Mouse (Mus musculus) midbrain, embryonic 15.5 days (tissue): Measurements from ENCODE around the gene Lrrc58. TPM values are rescaled to one million over a fixed set of nuclear protein-coding genes. Genes with fewer than 3 reads are reported as not detected.

Experiments used
- ATAC-seq: fragments of 200-750 bp; cut with Nextera tagmentation; replicated peaks from 2 replicates; pipeline ENCODE4 v1.8.0; 2017; ENCODE audit warnings: moderate TSS enrichment
- H3K27ac ChIP-seq: fragments of 300-500 bp; sonication (generic); 2 replicates; pipeline ENCODE4 v1.5.1; 2015; ENCODE audit warnings: mild to moderate bottlenecking, inconsistent platforms
- H3K27me3 ChIP-seq: fragments of 300-500 bp; sonication (generic); replicated peaks from 2 replicates; pipeline ENCODE4 v1.6.1; 2015; ENCODE audit warnings: inconsistent platforms
- H3K36me3 ChIP-seq: fragments of 300-500 bp; sonication (generic); replicated peaks from 2 replicates; pipeline ENCODE4 v1.6.1; 2015; ENCODE audit warnings: inconsistent platforms
- H3K4me1 ChIP-seq: fragments of 300-500 bp; sonication (generic); 2 replicates; pipeline ENCODE4 v1.6.1; 2015; ENCODE audit warnings: inconsistent platforms
- H3K4me2 ChIP-seq: fragments of 300-500 bp; sonication (generic); 2 replicates; pipeline ENCODE4 v1.6.1; 2015; ENCODE audit warnings: inconsistent platforms, mild to moderate bottlenecking, moderate library complexity
- H3K4me3 ChIP-seq: fragments of 300-500 bp; sonication (generic); 2 replicates; pipeline ENCODE4 v1.5.1; 2015; ENCODE audit warnings: mild to moderate bottlenecking, inconsistent platforms
- H3K9ac ChIP-seq: fragments of 300-500 bp; sonication (generic); 2 replicates; pipeline ENCODE4 v1.6.1; 2015; ENCODE audit warnings: mild to moderate bottlenecking, inconsistent platforms
- H3K9me3 ChIP-seq: fragments of 300-500 bp; sonication (generic); 2 replicates; pipeline ENCODE4 v1.6.1; 2016; ENCODE audit warnings: inconsistent platforms
- WGBS: fragments of 180-500 bp; shearing (Covaris S2); methylation state at CpG from one replicate; pipeline ENCODE4 v1.1.7; 2015; ENCODE audit warnings: mixed read lengths; 5-methylcytosine and 5-hydroxymethylcytosine counted together
- polyA plus RNA-seq: library from polyadenylated mRNA; unstranded; fragments of >200 nt; fragmentation: Nextera tagmentation; extraction: Ambion mirVana; gene quantifications from 2 replicates; pipeline ENCODE4 v1.2.1, GENCODE M21; 2015

Lrrc58 gene
- 41.6 and 41.9 TPM in 2 replicates for polyA plus RNA-seq

DNA sequence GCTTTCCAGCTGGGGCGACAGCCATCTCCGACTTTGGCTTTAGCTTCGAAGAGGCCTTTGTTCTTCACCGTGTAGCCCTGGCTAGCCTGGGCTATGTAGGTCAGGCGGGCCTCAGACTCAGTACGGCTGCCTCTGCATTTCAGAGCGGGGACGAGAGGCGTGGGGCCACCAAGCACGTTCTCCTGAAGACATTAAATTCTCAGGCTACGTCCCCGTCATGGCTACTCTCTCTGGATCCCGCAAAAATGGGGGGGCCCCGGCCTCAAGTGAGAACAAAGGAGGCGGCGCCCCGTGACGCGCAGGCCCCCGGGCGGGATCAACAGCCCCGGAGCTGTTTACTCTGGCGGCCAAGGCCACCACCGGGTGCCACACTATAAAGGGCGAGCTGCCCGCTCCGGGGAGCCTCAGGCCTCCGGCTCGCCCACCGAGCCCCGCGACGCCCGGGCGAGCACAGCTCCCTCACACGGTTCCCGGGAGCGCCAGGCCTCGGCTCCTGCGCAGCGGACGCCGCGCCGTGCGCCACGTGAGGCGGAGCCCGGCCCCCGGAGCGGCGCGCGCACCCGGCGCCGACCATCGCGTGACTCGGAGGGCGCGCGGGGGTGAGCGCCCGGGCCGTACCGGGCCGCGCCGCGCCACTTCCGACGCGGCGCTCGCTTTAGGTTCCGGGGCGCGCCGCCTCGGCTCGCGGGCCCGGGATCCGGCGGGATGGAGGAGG is at the start of gene Lrrc58:
TSS of gene Lrrc58 (plus strand) at position 599 of the 715 bp plus-strand sequence.
- H3K9ac ChIP-seq: peak within 1 kb of the TSS; percentile 97
- no peaks in the 10 kb centered on the region for H3K36me3 ChIP-seq
- H3K9me3 ChIP-seq: no peaks in the 10 kb centered on the region
- peak within 1 kb of the TSS; percentile 96 for H3K4me3 ChIP-seq
- ATAC-seq: peak; percentile 95
- H3K27ac ChIP-seq: peak within 1 kb of the TSS; percentile 100
- under 1% methylated on average over 85 of the region's 86 CpGs for whole genome bisulfite sequencing
- no peaks in the 10 kb centered on the region for H3K27me3 ChIP-seq
- H3K4me2 ChIP-seq: peak within 1 kb of the TSS; percentile 74
- H3K4me1 ChIP-seq: peaks cover 26% of the 10 kb centered on the region

DNA sequence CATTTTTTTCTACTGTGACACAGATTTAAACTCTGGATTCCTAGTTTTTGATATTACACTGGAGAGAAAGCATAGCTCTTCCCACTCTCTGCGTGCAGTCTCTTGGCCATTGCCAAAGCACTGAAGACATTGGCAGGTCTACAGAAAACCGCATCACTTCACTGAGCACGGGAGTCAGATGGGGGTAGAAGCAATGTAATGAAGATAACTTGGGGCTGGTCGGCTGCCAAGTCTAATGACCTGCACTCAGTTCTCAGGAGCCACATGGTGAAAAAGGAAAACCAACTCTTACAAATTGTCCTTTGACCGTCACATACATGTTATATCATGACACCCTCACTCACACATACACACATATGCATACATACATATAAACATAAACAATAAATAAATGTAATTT is 44.2 kb upstream of the Lrrc58 start:
- H3K9ac ChIP-seq: no peak overlapping the region
- H3K36me3 ChIP-seq: no peaks in the 10 kb centered on the region
- WGBS: 83% methylated on average over 5 of the region's 5 CpGs

GRCm38 (mm10) chr16:37824778-37825505 is 43.2 kb upstream of the Lrrc58 start:
- ATAC-seq: no peak
- no peaks in the 10 kb centered on the region for H3K36me3 ChIP-seq
- H3K4me3 ChIP-seq: no peak overlapping the region
- H3K4me1 ChIP-seq: no peaks in the 10 kb centered on the region
- no peak overlapping the region for H3K9ac ChIP-seq
- H3K27me3 ChIP-seq: no peaks in the 10 kb centered on the region
- no peak overlapping the region for H3K4me2 ChIP-seq
- 97% methylated on average over 12 of the region's 12 CpGs for WGBS
- no peaks in the 10 kb centered on the region for H3K9me3 ChIP-seq
- no peak overlapping the region for H3K27ac ChIP-seq

More for the DNA sequence above, 44.2 kb upstream of the Lrrc58 start:
- H3K4me1 ChIP-seq: no peaks in the 10 kb centered on the region
- H3K4me2 ChIP-seq: no peak overlapping the region
- no peak for ATAC-seq
- H3K27ac ChIP-seq: no peak overlapping the region
- H3K4me3 ChIP-seq: no peak overlapping the region
- no peaks in the 10 kb centered on the region for H3K27me3 ChIP-seq
- H3K9me3 ChIP-seq: no peaks in the 10 kb centered on the region

DNA sequence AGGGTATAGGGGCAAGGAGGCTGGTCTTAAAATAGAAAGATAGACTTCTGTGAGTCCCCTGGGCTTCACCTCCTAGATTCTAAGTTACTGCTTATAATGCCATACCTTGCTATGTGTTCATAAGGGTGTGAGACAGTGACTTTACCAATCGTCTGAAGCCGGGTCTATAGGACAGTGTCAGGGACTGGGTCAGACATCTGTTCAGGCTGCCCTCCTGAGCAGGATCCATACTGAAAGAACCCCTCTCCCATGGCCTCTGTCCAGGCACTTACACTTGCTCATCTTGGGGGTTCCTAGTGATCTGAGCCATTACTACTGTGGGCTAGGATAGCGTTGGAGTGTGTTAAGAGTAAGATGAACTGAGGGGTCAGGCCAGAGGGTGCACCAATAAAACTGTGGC is 41.9 kb upstream of the Lrrc58 start:
- Histone ChIP-seq H3K4me2 (no peak overlapping the region), H3K9me3 (no peaks in the 10 kb centered on the region), H3K27me3 (no peaks in the 10 kb centered on the region), H3K4me3 (no peak overlapping the region), H3K36me3 (no peaks in the 10 kb centered on the region), H3K9ac (no peak overlapping the region), H3K4me1 (no peaks in the 10 kb centered on the region), H3K27ac (no peak overlapping the region)
- 95% methylated on average over 3 of the region's 3 CpGs for WGBS
- no peak for ATAC-seq

DNA sequence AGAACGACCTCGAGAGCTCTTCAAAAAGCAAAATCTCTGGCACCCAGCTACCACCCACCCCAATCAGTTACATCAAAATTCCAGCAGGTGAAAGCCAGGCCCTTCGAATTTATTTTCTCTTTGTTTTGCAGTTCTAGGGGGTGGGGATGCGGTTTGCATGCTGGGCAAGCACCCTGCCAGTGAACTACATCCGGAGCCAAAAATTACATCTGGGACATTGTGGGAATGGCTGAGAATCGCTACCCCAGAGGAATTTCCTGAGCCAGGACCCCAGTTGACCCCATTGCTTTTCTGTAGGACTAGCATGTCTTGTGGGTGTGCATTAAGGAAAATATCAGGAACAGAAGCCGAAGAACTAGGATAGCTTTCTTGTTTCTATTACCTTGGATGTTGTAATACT is 37.1 kb upstream of the Lrrc58 start:
- no peak overlapping the region for H3K9ac ChIP-seq
- no peak overlapping the region for H3K4me2 ChIP-seq
- H3K9me3 ChIP-seq: no peaks in the 10 kb centered on the region
- 0 out of 2 replicates have a peak, but pooled peaks cover 2% of the 10 kb centered on the region for H3K36me3 ChIP-seq
- ATAC-seq: no peak
- 83% methylated on average over 7 of the region's 7 CpGs for WGBS
- no peaks in the 10 kb centered on the region for H3K27me3 ChIP-seq
- H3K4me1 ChIP-seq: no peaks in the 10 kb centered on the region
- no peak overlapping the region for H3K27ac ChIP-seq
- H3K4me3 ChIP-seq: no peak overlapping the region

- Histone ChIP-seq H3K27ac (no peak overlapping the region), H3K9me3 (no peaks in the 10 kb centered on the region), H3K9ac (no peak overlapping the region), H3K4me1 (no peaks in the 10 kb centered on the region), H3K4me2 (no peak overlapping the region), H3K36me3 (0 out of 2 replicates have a peak, but pooled peaks cover 2% of the 10 kb centered on the region), H3K27me3 (no peaks in the 10 kb centered on the region), H3K4me3 (no peak overlapping the region)
- no peak for ATAC-seq
- WGBS: 83% methylated on average over 3 of the region's 3 CpGs
Observed at GRCm38 (mm10) chr16:37837571-37837970, 30.6 kb upstream of the Lrrc58 start.

DNA sequence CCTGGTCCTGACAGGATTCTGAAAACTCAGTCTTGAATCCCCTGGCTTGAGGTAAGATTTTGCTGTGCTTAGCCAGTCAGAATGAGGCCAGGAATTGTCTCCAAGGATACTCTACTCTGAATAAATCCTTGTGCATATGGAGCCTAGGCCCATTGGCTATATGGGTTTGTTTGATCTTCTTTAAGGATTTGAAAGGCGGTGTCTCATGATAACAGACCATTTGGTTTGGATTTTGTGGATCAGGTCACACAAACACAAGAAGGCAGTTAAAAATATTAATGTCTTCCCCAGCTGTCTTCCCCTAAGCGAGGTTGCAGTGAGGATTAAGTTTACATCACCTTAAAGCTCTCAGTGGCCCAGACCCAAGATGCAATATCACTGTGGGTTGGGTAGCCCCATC is 25.8 kb upstream of the Lrrc58 start:
- Histone ChIP-seq H3K9ac (no peak overlapping the region), H3K27me3 (no peaks in the 10 kb centered on the region), H3K36me3 (no peaks in the 10 kb centered on the region), H3K4me1 (no peaks in the 10 kb centered on the region), H3K27ac (no peak overlapping the region), H3K4me2 (no peak overlapping the region), H3K9me3 (no peaks in the 10 kb centered on the region), H3K4me3 (no peak overlapping the region)
- no peak for ATAC-seq
- WGBS: 85% methylated on average over 2 of the region's 2 CpGs

DNA sequence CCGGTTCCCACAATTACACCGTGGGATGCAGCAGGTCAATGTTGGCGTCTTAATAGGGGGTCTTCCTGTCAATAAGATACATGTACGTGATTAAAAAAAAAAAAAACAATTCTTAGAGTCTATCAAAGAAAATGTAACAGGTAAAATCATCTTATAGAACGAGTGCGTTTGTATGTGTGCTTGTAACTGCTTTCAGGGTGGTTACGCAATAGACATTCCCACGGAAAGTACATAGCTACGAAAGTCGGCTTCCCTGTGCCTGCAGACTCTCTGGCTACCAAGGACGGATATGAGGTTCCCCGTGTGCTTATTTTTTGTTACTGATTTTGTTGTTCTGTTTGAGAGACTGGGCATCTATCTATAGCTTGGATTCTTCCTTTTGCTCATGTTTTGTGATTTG is 24.4 kb upstream of the Lrrc58 start:
- Histone ChIP-seq H3K4me3 (no peak overlapping the region), H3K9me3 (no peaks in the 10 kb centered on the region), H3K4me2 (no peak overlapping the region), H3K27me3 (no peaks in the 10 kb centered on the region), H3K9ac (no peak overlapping the region), H3K27ac (no peak overlapping the region), H3K4me1 (no peaks in the 10 kb centered on the region), H3K36me3 (no peaks in the 10 kb centered on the region)
- no peak for ATAC-seq
- WGBS: 90% methylated on average over 12 of the region's 12 CpGs

GRCm38 (mm10) chr16:37845202-37845925 is 22.8 kb upstream of the Lrrc58 start:
- WGBS: 89% methylated on average over 7 of the region's 7 CpGs

GRCm38 (mm10) chr16:37847081-37847480 is 21.1 kb upstream of the Lrrc58 start:
- WGBS: 91% methylated on average over 3 of the region's 3 CpGs
- no peak overlapping the region for H3K4me3 ChIP-seq
- ATAC-seq: no peak

More at GRCm38 (mm10) chr16:37845202-37845925, 22.8 kb upstream of the Lrrc58 start:
- H3K9ac ChIP-seq: no peak overlapping the region
- no peaks in the 10 kb centered on the region for H3K36me3 ChIP-seq
- H3K27me3 ChIP-seq: no peaks in the 10 kb centered on the region
- no peak overlapping the region for H3K4me2 ChIP-seq
- H3K4me1 ChIP-seq: no peaks in the 10 kb centered on the region
- no peak overlapping the region for H3K4me3 ChIP-seq
- no peaks in the 10 kb centered on the region for H3K9me3 ChIP-seq
- no peak overlapping the region for H3K27ac ChIP-seq
- no peak for ATAC-seq

DNA sequence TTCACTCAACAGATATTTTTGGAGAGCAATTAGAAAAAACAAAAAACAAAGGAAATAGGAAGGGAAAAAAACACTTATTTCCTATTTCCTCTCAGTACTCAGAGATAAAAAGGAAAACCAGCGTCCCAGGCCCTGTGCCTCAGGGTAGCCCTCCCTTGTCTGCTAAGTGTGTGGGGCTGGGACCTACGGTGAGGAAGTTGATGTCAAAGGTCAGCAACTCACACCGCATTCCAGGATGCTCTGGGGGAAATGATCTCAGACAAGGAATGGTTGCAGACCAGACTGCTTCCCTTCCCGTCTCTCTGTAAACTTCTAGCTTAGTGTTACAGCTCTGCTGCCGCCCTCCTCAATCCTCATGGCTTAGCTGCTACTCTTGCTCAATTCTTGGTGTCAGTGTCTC is 16.8 kb upstream of the Lrrc58 start:
- Histone ChIP-seq H3K4me3 (no peak overlapping the region), H3K4me2 (no peak overlapping the region), H3K4me1 (no peaks in the 10 kb centered on the region), H3K36me3 (no peaks in the 10 kb centered on the region), H3K27me3 (no peaks in the 10 kb centered on the region), H3K9ac (no peak overlapping the region), H3K9me3 (no peaks in the 10 kb centered on the region), H3K27ac (no peak overlapping the region)
- no peak for ATAC-seq
- 51% methylated on average over 5 of the region's 5 CpGs for WGBS

More at GRCm38 (mm10) chr16:37847081-37847480, 21.1 kb upstream of the Lrrc58 start:
- Histone ChIP-seq H3K9me3 (no peaks in the 10 kb centered on the region), H3K4me1 (no peaks in the 10 kb centered on the region), H3K27me3 (no peaks in the 10 kb centered on the region), H3K4me2 (no peak overlapping the region), H3K9ac (no peak overlapping the region), H3K36me3 (no peaks in the 10 kb centered on the region), H3K27ac (no peak overlapping the region)

GRCm38 (mm10) chr16:37853279-37853678 is 14.9 kb upstream of the Lrrc58 start:
- Histone ChIP-seq H3K9me3 (no peaks in the 10 kb centered on the region), H3K36me3 (no peaks in the 10 kb centered on the region), H3K4me1 (no peaks in the 10 kb centered on the region), H3K4me3 (no peak overlapping the region), H3K27ac (no peak overlapping the region), H3K4me2 (no peak overlapping the region), H3K9ac (no peak overlapping the region), H3K27me3 (no peaks in the 10 kb centered on the region)
- 62% methylated on average over 9 of the region's 9 CpGs for WGBS
- no peak for ATAC-seq
